Mouse (Mus musculus): Measurements from ENCODE around the gene Zcchc18. TPM values are rescaled to one million over a fixed set of nuclear protein-coding genes. Genes with fewer than 3 reads are reported as not detected.
"Not testable (repeated sequence)": the region's sequence is repeated elsewhere in the genome, so short reads cannot be mapped to it uniquely, and the experiment has no call there.

Zcchc18 gene
- total RNA-seq (2018; cell fraction: chromatin; rRNA removed): not detected
- total RNA-seq (2018; cell fraction: cytosol; rRNA removed): under 1 TPM in 1 of 26 experiments, not detected in 25; 0.07 TPM
- not detected for total RNA-seq (2018; cell fraction: nucleus; rRNA removed)
- polyA plus RNA-seq (2018): not detected in 3 replicates

DNA sequence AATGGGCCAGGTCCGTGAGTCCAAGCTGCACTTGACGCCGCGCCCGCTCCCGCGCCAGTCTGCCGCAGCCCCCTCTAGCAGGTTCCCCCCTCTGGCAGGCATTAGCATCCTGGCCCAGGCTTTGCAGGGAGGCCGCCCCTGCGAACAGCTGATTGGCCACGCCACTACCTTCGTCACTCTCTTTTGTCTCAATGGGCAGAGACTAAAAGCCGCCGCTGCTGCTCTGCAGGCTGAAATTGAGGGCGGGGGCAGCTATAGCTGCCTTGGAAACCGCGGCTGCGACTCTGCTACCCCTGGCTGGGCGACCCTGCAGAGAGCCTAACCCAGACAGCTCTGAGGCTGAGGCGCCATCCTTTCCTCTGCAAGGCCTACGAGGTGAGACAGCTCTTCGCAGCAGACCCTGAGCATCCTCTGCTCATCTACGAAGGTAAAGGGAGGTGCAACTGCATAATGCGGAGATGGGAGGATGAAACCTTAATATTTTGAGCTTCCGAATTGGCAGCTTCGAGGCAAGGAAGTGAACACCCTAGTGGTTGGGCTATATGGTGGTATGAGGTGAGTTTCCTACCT is at the start of gene Zcchc18:
Gene Zcchc18 (plus strand): TSS at position 178 of the 570 bp plus-strand sequence.
- H3K4me3 ChIP-seq (ENCODE audit: inconsistent target): no peak within 1 kb of the TSS
- 20% methylated on average over 26 of the region's 26 CpGs for WGBS (ENCODE audit: missing documents)
- no peak within 1 kb of the TSS for H3K27ac ChIP-seq

GRCm38 (mm10) chrX:136957583-136958279 is 35.2 kb upstream of the Zcchc18 start:
- not testable (repeated sequence) for H3K79me2 ChIP-seq (ENCODE audit: inconsistent target); H3K36me3 ChIP-seq (ENCODE audit: inconsistent target); H3K4me3 ChIP-seq (ENCODE audit: inconsistent target); H3K27ac ChIP-seq
- 54% methylated on average over 13 of the region's 13 CpGs for WGBS (ENCODE audit: missing documents)

More for the DNA sequence above, at the start of gene Zcchc18:
- no peaks in the 10 kb centered on the region for H3K79me2 ChIP-seq (ENCODE audit: inconsistent target)
- H3K36me3 ChIP-seq (ENCODE audit: inconsistent target): no peaks in the 10 kb centered on the region

- H3K79me2 ChIP-seq (ENCODE audit: inconsistent target); H3K4me3 ChIP-seq (ENCODE audit: inconsistent target); H3K27ac ChIP-seq; H3K36me3 ChIP-seq (ENCODE audit: inconsistent target): not testable (repeated sequence)
- WGBS (ENCODE audit: missing documents): 80% methylated on average over 3 of the region's 5 CpGs
Measured at GRCm38 (mm10) chrX:136958300-136958699, 34.7 kb upstream of the Zcchc18 start.

GRCm38 (mm10) chrX:136959688-136960087 is 33.3 kb upstream of the Zcchc18 start:
- Histone ChIP-seq H3K4me3 (ENCODE audit: inconsistent target) (no peak overlapping the region), H3K79me2 (ENCODE audit: inconsistent target) (no peaks in the 10 kb centered on the region), H3K27ac (no peak overlapping the region), H3K36me3 (ENCODE audit: inconsistent target) (no peaks in the 10 kb centered on the region)
- 28% methylated on average over 2 of the region's 2 CpGs for WGBS (ENCODE audit: missing documents)

GRCm38 (mm10) chrX:136975397-136975796 is 17.6 kb upstream of the Zcchc18 start, which contains the start of gene Tmsb15b2:
Gene Tmsb15b2 (minus strand): TSS chrX:136975497.
- WGBS (ENCODE audit: missing documents): 92% methylated on average over 6 of the region's 6 CpGs
- H3K79me2 ChIP-seq (ENCODE audit: inconsistent target); H3K4me3 ChIP-seq (ENCODE audit: inconsistent target); H3K27ac ChIP-seq; H3K36me3 ChIP-seq (ENCODE audit: inconsistent target): not testable (repeated sequence)

- Histone ChIP-seq H3K27ac (no peak within 1 kb of the TSS), H3K4me3 (ENCODE audit: inconsistent target) (no peak within 1 kb of the TSS), H3K79me2 (ENCODE audit: inconsistent target) (no peaks in the 10 kb centered on the region), H3K36me3 (ENCODE audit: inconsistent target) (no peaks in the 10 kb centered on the region)
- 30% methylated on average over 12 of the region's 15 CpGs for WGBS (ENCODE audit: missing documents)
Measured at GRCm38 (mm10) chrX:136976424-136977084, 16.4 kb upstream of the Zcchc18 start, which contains the start of the genes Tmsb15l and Tmsb15b1. Gene Tmsb15l (minus strand): TSS chrX:136976869. Gene Tmsb15b1 (minus strand): TSS chrX:136976874.

- Histone ChIP-seq H3K36me3 (ENCODE audit: inconsistent target) (no peaks in the 10 kb centered on the region), H3K4me3 (ENCODE audit: inconsistent target) (no peak overlapping the region), H3K79me2 (ENCODE audit: inconsistent target) (no peaks in the 10 kb centered on the region), H3K27ac (no peak overlapping the region)
Measured at GRCm38 (mm10) chrX:136978616-136979015, 14.3 kb upstream of the Zcchc18 start.

GRCm38 (mm10) chrX:136986039-136986438 is 6.9 kb upstream of the Zcchc18 start:
- Histone ChIP-seq H3K27ac (no peak overlapping the region), H3K4me3 (ENCODE audit: inconsistent target) (no peak overlapping the region), H3K79me2 (ENCODE audit: inconsistent target) (no peaks in the 10 kb centered on the region), H3K36me3 (ENCODE audit: inconsistent target) (no peaks in the 10 kb centered on the region)

DNA sequence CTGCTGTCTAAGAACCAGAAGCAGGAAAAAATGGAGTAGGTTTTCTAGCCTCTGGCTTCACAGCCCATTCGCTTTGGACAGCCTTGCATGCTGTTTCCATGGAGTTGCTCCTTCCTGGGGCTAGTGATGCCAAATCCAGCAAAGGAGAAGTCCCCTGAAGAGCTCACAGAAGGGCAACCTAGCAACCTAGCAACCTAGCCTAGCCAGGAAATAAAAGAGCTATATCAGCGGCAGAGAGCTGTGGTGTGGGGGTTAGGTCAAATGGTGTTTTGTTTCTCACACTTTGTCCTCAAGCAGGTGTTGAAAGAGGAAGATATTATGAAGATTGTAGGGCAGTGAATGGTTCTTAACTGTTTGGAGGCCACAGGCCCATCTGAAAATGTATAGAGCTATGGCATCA is 1.7 kb upstream of the Zcchc18 start:
- Histone ChIP-seq H3K36me3 (ENCODE audit: inconsistent target) (no peaks in the 10 kb centered on the region), H3K79me2 (ENCODE audit: inconsistent target) (no peaks in the 10 kb centered on the region), H3K4me3 (ENCODE audit: inconsistent target) (no peak overlapping the region), H3K27ac (no peak overlapping the region)
- WGBS (ENCODE audit: missing documents): 65% methylated on average over 2 of the region's 2 CpGs

- Histone ChIP-seq H3K36me3 (ENCODE audit: inconsistent target) (no peaks in the 10 kb centered on the region), H3K27ac (no peak overlapping the region), H3K4me3 (ENCODE audit: inconsistent target) (no peak overlapping the region), H3K79me2 (ENCODE audit: inconsistent target) (no peaks in the 10 kb centered on the region)
- WGBS (ENCODE audit: missing documents): 22% methylated on average over 14 of the region's 19 CpGs
Measured at GRCm38 (mm10) chrX:136992191-136992965, 577 bp upstream of the Zcchc18 start.

GRCm38 (mm10) chrX:136993641-136994040 is 686 bp downstream of the Zcchc18 start:
- Histone ChIP-seq H3K36me3 (ENCODE audit: inconsistent target) (no peaks in the 10 kb centered on the region), H3K4me3 (ENCODE audit: inconsistent target) (no peak overlapping the region), H3K27ac (no peak overlapping the region), H3K79me2 (ENCODE audit: inconsistent target) (no peaks in the 10 kb centered on the region)
- WGBS (ENCODE audit: missing documents): 67% methylated on average over 13 of the region's 14 CpGs

DNA sequence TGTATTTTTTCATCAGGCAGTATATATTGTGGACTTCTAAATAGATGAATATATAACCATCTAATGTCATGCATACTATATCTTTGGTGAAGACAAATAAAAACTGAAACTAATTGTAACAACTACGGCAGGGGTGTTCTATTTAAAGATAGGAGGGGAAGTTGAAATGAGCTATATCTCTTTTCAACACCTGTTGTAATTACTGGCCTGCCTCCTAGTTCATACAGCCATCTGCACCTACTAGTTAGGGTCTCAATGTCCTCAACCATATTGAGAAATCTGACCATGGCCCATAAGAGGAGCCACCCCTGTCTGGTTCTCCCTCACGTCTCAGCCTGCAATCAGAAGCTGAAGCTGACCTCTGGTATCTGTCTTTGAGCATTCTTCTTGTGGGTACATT is 3.3 kb downstream of the Zcchc18 start:
- H3K27ac ChIP-seq: no peak overlapping the region
- no peaks in the 10 kb centered on the region for H3K36me3 ChIP-seq (ENCODE audit: inconsistent target)
- WGBS (ENCODE audit: missing documents): 58% methylated on average over 2 of the region's 2 CpGs
- no peak overlapping the region for H3K4me3 ChIP-seq (ENCODE audit: inconsistent target)
- no peaks in the 10 kb centered on the region for H3K79me2 ChIP-seq (ENCODE audit: inconsistent target)

GRCm38 (mm10) chrX:137015099-137015709 is 22.2 kb downstream of the Zcchc18 start:
- WGBS (ENCODE audit: missing documents): 49% methylated on average over 5 of the region's 6 CpGs
- H3K36me3 ChIP-seq (ENCODE audit: inconsistent target): no peaks in the 10 kb centered on the region
- no peaks in the 10 kb centered on the region for H3K79me2 ChIP-seq (ENCODE audit: inconsistent target)
- H3K27ac ChIP-seq: no peak overlapping the region
- H3K4me3 ChIP-seq (ENCODE audit: inconsistent target): no peak overlapping the region

GRCm38 (mm10) chrX:137017668-137018067 is 24.7 kb downstream of the Zcchc18 start:
- Histone ChIP-seq H3K36me3 (ENCODE audit: inconsistent target) (no peaks in the 10 kb centered on the region), H3K79me2 (ENCODE audit: inconsistent target) (no peaks in the 10 kb centered on the region), H3K27ac (no peak overlapping the region), H3K4me3 (ENCODE audit: inconsistent target) (no peak overlapping the region)
- WGBS (ENCODE audit: missing documents): 20% methylated on average over 1 of the region's 1 CpGs
